Mouse (Mus musculus): ENCODE results near the gene Trim42.

DNA sequence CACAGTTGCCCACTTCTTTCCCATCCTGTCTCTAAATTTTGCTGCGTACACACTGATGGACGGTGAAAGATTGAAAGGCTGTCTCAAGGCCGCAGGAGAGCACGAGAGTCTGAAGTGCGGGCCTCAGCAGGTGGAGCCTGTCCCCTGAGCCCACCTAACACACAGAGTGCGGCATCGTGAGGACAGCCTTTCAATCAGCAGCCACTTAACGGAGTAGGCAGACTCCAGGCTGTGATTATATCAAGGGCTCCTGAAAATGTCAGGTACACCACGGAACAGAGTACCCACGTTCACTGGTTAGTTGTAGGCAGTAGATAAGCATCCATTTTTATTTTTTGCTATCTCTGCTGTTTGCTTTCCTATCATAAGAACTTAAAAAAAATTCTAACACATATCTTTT is 47.6 kb downstream of the Trim42 start:
- TF ChIP-seq CTCF (IDR thresholded peaks at IDR 0.05; ENCODE audit: low read depth, low read length) (no peak), POLR2A (IDR thresholded peaks at IDR 0.05; ENCODE audit: extremely low read depth, insufficient read depth, low read length) (no peak)
